Mouse (Mus musculus): Measurements from ENCODE around the gene Tns1.

Tns1 gene

GRCm38 (mm10) chr1:73935442-73936080 is 188.7 kb downstream of the Tns1 start:
- DNase-seq (ENCODE audit: low read depth, low spot score) = no peak

GRCm38 (mm10) chr1:73933146-73933490 is 191.1 kb downstream of the Tns1 start:
- DNase-seq (ENCODE audit: low read depth, low spot score) = no peak

GRCm38 (mm10) chr1:73932421-73933145 is 191.7 kb downstream of the Tns1 start:
- DNase-seq (ENCODE audit: low read depth, low spot score) = no peak

- no peak for DNase-seq (ENCODE audit: low read depth, low spot score)
Observed at GRCm38 (mm10) chr1:73931851-73932250, 192.4 kb downstream of the Tns1 start.

- DNase-seq (ENCODE audit: low read depth, low spot score) = no peak
Observed at GRCm38 (mm10) chr1:73930411-73931134, 193.7 kb downstream of the Tns1 start.

- DNase-seq (ENCODE audit: low read depth, low spot score) = no peak
Observed at GRCm38 (mm10) chr1:73929952-73930329, 194.3 kb downstream of the Tns1 start.

GRCm38 (mm10) chr1:73929211-73929951 is 194.9 kb downstream of the Tns1 start:
- DNase-seq (ENCODE audit: low read depth, low spot score) = no peak

GRCm38 (mm10) chr1:73928385-73928784 is 195.9 kb downstream of the Tns1 start:
- no peak for DNase-seq (ENCODE audit: low read depth, low spot score)

- DNase-seq (ENCODE audit: low read depth, low spot score) = no peak
Observed at GRCm38 (mm10) chr1:73927819-73928218, 196.4 kb downstream of the Tns1 start.

- no peak for DNase-seq (ENCODE audit: low read depth, low spot score)
Observed at GRCm38 (mm10) chr1:73926279-73926678, 198.0 kb downstream of the Tns1 start.

GRCm38 (mm10) chr1:73924871-73925610 is 199.2 kb downstream of the Tns1 start:
- no peak for DNase-seq (ENCODE audit: low read depth, low spot score)

- DNase-seq (ENCODE audit: low read depth, low spot score) = no peak
Observed at GRCm38 (mm10) chr1:73924210-73924609, 200.0 kb downstream of the Tns1 start.

- no peak for DNase-seq (ENCODE audit: low read depth, low spot score)
Observed at GRCm38 (mm10) chr1:73923185-73923584, 201.1 kb downstream of the Tns1 start.

- DNase-seq (ENCODE audit: low read depth, low spot score) = no peak
Observed at GRCm38 (mm10) chr1:73920701-73921100, 203.5 kb downstream of the Tns1 start.

GRCm38 (mm10) chr1:73919909-73920308 is 204.3 kb downstream of the Tns1 start:
- DNase-seq (ENCODE audit: low read depth, low spot score) = no peak

- no peak for DNase-seq (ENCODE audit: low read depth, low spot score)
Observed at GRCm38 (mm10) chr1:73918001-73918400, 206.2 kb downstream of the Tns1 start.

GRCm38 (mm10) chr1:73916298-73916697 is 208.0 kb downstream of the Tns1 start:
- no peak for DNase-seq (ENCODE audit: low read depth, low spot score)

GRCm38 (mm10) chr1:73915218-73916070 is 208.8 kb downstream of the Tns1 start:
- no peak for DNase-seq (ENCODE audit: low read depth, low spot score)

- DNase-seq (ENCODE audit: low read depth, low spot score) = no peak
Observed at GRCm38 (mm10) chr1:73914076-73914475, 210.2 kb downstream of the Tns1 start.
